Mouse (Mus musculus): ENCODE data around the gene Scfd2. TPM values are rescaled to one million over a fixed set of nuclear protein-coding genes. Genes with fewer than 3 reads are reported as not detected.

Gene Scfd2
- polyA plus RNA-seq, 1 experiment: 10.5 TPM

DNA sequence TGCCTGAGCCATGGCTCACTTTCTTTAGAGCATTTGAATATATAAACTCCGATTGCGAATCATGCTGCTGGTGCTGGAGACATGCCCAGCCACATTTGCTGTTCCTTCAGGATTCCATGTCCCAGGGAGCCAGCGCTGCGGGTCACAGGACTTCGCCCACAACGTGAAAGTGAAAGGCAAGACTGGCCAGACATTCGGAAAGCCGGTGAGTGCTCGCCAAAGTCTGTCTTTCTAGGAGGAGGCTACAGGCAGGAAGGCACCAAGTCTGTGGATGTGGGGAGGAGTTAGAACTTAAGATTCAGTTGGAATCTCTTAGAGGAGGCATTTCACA is 341.4 kb downstream of the Scfd2 start:
- Histone ChIP-seq H3K27ac (ENCODE audit: insufficient read depth, low read depth, low read length) (no peak overlapping the region), H3K4me1 (ENCODE audit: control insufficient read depth, insufficient read depth, low read length) (no peaks in the 10 kb centered on the region; the same call in 1 of the 2 replicates), H3K4me3 (ENCODE audit: insufficient read depth, low read length) (no peak overlapping the region)
- no peak for TF ChIP-seq POLR2A (IDR thresholded peaks at IDR 0.05; ENCODE audit: borderline replicate concordance, low read depth, low read length)
- TF ChIP-seq CTCF (IDR thresholded peaks at IDR 0.05; ENCODE audit: low read depth, low read length): no peak

DNA sequence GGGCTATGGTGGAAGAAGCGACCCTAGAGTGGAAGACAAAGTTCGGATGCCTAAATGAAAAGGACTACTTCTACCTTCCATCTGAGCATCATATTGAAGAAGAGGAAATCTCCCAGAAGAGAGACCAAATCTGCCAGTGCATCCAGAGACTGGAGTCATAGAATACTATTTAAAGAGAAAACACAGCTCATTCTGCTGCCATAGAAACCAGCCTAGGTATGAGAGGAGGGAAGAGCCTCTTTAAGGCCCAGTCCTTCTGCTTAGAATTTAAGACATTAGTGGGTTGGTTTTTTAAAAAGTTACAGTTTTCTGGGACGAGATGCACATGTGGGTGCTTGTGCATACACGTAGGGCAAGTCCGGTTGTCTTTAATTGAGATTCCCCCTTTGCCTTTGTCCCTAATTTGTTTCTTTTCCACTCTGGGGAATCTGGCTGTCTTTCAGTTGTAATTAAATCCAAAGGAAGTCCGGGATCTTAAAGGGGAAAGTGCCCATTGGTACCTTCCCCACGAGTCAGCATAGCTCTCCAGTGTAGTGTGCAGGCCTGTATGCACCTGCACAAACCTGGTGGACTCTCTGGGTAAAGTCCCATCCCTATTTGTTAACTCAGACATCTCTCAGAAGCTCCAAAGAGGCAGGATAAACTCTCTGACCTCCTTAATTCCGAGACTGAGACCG is 341.9 kb downstream of the Scfd2 start:
- no peak overlapping the region for H3K4me3 ChIP-seq (ENCODE audit: insufficient read depth, low read length)
- no peaks in the 10 kb centered on the region; the same call in 1 of the 2 replicates for H3K4me1 ChIP-seq (ENCODE audit: control insufficient read depth, insufficient read depth, low read length)
- H3K27ac ChIP-seq (ENCODE audit: insufficient read depth, low read depth, low read length): no peak overlapping the region
- TF ChIP-seq POLR2A (IDR thresholded peaks at IDR 0.05; ENCODE audit: borderline replicate concordance, low read depth, low read length): no peak
- TF ChIP-seq CTCF (IDR thresholded peaks at IDR 0.05; ENCODE audit: low read depth, low read length): no peak

DNA sequence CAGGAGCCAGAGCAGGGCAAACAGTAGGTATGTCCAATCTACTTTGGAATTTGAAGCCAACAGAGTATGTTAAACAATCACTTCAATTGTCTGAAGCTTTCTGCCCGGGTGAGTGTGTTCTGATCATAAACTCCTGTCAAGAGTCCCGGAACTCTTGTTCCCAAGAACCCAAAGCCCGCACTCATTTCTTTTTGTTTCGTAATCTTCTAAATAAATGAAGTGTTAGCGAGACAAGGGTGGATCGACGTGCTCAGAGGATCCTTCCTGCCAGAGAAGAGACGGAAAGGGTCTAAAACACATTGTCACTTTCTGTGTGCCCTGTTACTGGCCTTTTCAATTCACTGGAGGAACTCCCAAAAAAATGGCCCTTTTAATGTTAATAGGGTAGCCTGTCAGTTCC is 342.7 kb downstream of the Scfd2 start:
- Histone ChIP-seq H3K27ac (ENCODE audit: insufficient read depth, low read depth, low read length) (no peak overlapping the region), H3K4me3 (ENCODE audit: insufficient read depth, low read length) (no peak overlapping the region), H3K4me1 (ENCODE audit: control insufficient read depth, insufficient read depth, low read length) (no peaks in the 10 kb centered on the region)
- no peak for TF ChIP-seq POLR2A (IDR thresholded peaks at IDR 0.05; ENCODE audit: borderline replicate concordance, low read depth, low read length)
- no peak for TF ChIP-seq CTCF (IDR thresholded peaks at IDR 0.05; ENCODE audit: low read depth, low read length)

DNA sequence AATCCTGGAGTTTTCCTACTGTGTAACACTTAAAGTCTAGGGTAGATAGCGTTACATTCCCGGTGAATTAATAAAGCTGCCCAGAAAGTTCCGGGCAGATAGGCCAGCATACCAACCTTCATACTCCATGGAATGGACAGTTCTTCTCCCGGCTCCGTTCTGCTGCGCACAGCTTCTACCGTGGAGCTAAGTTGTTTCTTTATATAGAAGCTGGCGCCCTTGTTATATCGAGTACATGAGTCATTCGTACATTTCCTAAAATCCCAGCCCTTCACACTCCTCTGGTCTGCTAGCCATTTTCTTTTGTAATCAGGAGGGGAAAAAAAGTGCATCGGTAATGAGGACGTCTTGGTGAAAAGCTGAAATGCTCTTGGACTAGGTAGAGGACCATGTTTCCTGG is 343.5 kb downstream of the Scfd2 start:
- H3K4me3 ChIP-seq (ENCODE audit: insufficient read depth, low read length): no peak overlapping the region
- H3K4me1 ChIP-seq (ENCODE audit: control insufficient read depth, insufficient read depth, low read length): no peaks in the 10 kb centered on the region
- TF ChIP-seq POLR2A (IDR thresholded peaks at IDR 0.05; ENCODE audit: borderline replicate concordance, low read depth, low read length) (no peak), CTCF (IDR thresholded peaks at IDR 0.05; ENCODE audit: low read depth, low read length) (no peak)
- H3K27ac ChIP-seq (ENCODE audit: insufficient read depth, low read depth, low read length): no peak overlapping the region

DNA sequence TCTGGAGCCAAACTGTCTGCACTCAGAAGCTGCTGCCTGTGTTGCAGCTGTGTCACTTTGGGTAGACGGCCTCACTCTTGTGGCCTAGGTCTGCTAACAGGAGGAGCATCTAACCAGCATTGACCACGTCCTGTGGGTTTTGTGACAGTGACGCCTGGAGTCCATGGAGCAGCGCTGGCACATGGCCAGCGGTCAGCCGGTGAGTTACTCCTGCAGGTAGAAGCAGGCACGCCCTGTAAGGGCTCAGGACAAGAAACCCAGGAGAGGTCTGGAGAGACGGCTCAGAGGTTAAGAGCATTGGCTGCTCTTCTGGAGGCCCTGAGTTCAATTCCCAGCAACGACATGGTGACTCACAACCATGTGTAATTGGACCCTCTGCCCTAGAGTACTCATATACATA is 347.0 kb downstream of the Scfd2 start:
- Histone ChIP-seq H3K4me3 (ENCODE audit: insufficient read depth, low read length) (no peak overlapping the region), H3K4me1 (ENCODE audit: control insufficient read depth, insufficient read depth, low read length) (no peaks in the 10 kb centered on the region), H3K27ac (ENCODE audit: insufficient read depth, low read depth, low read length) (no peak overlapping the region)
- TF ChIP-seq POLR2A (IDR thresholded peaks at IDR 0.05; ENCODE audit: borderline replicate concordance, low read depth, low read length): no peak
- TF ChIP-seq CTCF (IDR thresholded peaks at IDR 0.05; ENCODE audit: low read depth, low read length): no peak

DNA sequence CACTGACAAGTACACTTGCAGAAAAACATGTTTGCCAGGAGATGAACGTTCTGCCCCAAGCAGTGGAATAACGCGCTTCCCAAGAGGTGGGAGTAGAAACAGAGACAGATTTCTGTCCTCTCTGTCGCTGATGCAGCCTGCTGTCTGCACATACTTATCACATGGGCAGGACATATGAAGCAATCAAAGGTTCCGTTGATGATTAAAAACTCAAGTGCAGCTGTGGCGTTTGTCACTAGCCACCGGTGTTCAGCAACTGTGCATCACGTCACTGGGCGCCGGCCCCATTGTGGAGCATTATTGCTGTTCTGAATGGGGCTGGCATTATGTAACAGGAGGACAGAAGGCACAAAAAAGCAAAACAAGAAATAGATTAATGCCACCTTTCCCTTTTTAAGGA is 348.4 kb downstream of the Scfd2 start:
- H3K27ac ChIP-seq (ENCODE audit: insufficient read depth, low read depth, low read length): no peak overlapping the region
- TF ChIP-seq CTCF (IDR thresholded peaks at IDR 0.05; ENCODE audit: low read depth, low read length) (no peak), POLR2A (IDR thresholded peaks at IDR 0.05; ENCODE audit: borderline replicate concordance, low read depth, low read length) (no peak)
- no peaks in the 10 kb centered on the region for H3K4me1 ChIP-seq (ENCODE audit: control insufficient read depth, insufficient read depth, low read length)
- H3K4me3 ChIP-seq (ENCODE audit: insufficient read depth, low read length): no peak overlapping the region

DNA sequence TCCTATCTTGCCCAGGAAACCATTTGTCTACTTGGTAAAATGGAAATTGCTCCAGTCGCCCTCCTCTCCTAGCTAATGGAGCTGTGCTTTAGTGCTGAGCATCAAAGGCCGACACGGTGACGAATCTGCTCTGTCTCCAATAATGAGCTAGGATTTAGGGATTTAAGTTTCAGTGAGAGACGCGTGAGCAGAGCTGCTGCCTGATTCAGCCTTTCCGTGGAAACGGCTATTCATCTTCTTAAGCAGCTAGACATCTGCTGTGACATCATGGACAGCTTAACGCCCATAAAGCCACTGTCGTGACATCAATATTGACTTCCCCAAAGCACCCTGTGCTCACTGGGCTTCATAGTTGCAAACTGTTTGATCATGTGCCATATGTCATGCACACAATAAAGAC is 351.3 kb downstream of the Scfd2 start:
- no peak for TF ChIP-seq CTCF (IDR thresholded peaks at IDR 0.05; ENCODE audit: low read depth, low read length)
- no peak for TF ChIP-seq POLR2A (IDR thresholded peaks at IDR 0.05; ENCODE audit: borderline replicate concordance, low read depth, low read length)
- no peak overlapping the region for H3K4me3 ChIP-seq (ENCODE audit: insufficient read depth, low read length)
- H3K4me1 ChIP-seq (ENCODE audit: control insufficient read depth, insufficient read depth, low read length): no peaks in the 10 kb centered on the region
- no peak overlapping the region for H3K27ac ChIP-seq (ENCODE audit: insufficient read depth, low read depth, low read length)

DNA sequence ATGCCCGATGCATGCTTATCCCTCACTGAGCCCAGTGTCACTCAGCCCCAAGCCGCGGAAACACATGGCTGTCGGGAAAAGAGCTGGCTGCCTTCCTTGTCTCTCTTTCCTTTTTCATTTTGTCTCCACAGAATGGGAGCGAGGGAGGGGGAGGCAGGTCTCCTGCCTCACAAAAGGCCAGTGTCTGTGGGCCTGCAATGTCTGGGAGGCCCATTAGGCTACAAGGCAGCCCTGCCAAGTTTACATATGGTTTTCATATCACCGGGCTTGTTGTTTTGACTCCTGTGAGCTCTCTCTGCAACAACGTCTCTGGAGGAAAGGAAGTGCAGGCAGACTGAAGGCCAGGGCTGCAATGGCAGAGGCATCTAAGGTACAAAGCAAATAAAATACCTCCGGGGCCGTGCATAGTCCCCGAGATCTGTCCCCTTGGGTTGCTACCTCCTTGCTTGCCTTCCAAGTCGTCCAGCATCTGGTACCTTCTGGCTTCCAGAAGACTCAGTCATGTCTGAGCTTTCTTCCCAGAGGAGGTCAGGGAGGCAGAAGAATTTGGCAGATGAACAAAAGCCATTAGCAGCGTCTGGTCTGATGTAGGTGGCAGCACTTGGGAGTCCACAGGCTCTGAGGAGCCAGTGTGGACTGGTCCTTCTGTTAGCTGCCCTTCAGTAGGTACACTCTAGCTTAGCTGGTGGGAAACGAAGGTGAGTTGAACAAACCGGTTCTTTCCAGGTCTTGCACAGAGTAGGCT is 355.9 kb downstream of the Scfd2 start:
- Histone ChIP-seq H3K27ac (ENCODE audit: insufficient read depth, low read depth, low read length) (no peak overlapping the region), H3K4me1 (ENCODE audit: control insufficient read depth, insufficient read depth, low read length) (no peaks in the 10 kb centered on the region)
- TF ChIP-seq POLR2A (IDR thresholded peaks at IDR 0.05; ENCODE audit: borderline replicate concordance, low read depth, low read length) (no peak), CTCF (IDR thresholded peaks at IDR 0.05; ENCODE audit: low read depth, low read length) (no peak)

DNA sequence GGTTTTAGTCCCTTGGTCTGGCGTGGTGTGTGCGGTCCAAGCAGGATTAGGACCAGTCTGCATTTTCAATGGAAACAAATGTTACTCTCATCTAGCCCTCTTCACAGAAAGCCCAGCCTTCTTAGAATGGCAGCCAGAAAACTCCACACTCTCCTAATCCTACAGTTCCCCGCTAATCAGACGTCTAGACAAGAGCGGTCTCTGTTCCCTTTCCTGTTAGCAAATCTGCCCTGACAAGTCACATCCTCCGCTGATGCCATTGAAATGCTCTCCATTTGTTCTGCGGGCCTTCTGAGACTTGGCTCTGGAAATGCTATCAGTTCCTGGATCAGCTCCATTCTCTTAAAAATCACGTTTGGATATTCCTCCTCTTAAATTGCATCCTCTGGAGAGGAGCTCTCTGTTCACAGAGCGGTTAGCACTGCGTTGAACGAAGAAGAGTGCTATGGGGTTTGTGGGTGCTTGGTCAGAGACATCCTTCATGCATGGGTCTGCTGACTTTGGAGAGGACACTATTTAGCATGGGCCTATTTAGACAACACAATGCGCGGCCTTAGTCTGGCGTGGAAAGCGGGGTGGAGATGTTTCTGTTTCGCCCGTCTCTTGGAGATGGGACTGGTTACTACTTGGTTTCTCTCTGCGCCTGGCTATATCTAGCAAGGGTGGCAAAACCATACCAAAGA is 358.3 kb downstream of the Scfd2 start:
- TF ChIP-seq POLR2A (IDR thresholded peaks at IDR 0.05; ENCODE audit: borderline replicate concordance, low read depth, low read length) (no peak), CTCF (IDR thresholded peaks at IDR 0.05; ENCODE audit: low read depth, low read length) (no peak)
- Histone ChIP-seq H3K27ac (ENCODE audit: insufficient read depth, low read depth, low read length) (no peak overlapping the region), H3K4me1 (ENCODE audit: control insufficient read depth, insufficient read depth, low read length) (no peaks in the 10 kb centered on the region), H3K4me3 (ENCODE audit: insufficient read depth, low read length) (no peak overlapping the region)

More for the DNA sequence above, 355.9 kb downstream of the Scfd2 start:
- no peak overlapping the region for H3K4me3 ChIP-seq (ENCODE audit: insufficient read depth, low read length)

DNA sequence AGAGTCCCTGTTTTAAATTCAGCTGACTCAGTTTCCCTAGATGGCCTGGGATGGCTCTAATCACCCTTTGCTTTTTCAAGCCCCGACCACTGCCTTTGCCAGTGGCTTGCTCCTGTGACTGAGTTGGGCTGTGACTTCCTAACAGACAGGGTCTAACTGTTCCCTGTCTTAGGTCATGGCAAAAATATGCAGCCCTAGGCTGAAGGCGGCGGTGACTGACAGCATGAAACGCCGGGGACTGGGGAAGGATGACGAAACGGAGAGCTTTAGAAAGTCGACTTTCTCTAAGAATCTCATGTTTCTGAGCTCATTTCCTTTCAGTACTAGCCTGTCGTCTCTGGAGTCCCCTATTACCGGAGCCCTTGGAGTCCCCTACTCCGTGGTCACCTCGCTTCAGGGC is 359.4 kb downstream of the Scfd2 start:
- Histone ChIP-seq H3K4me1 (ENCODE audit: control insufficient read depth, insufficient read depth, low read length) (no peaks in the 10 kb centered on the region), H3K27ac (ENCODE audit: insufficient read depth, low read depth, low read length) (no peak overlapping the region), H3K4me3 (ENCODE audit: insufficient read depth, low read length) (no peak overlapping the region)
- TF ChIP-seq POLR2A (IDR thresholded peaks at IDR 0.05; ENCODE audit: borderline replicate concordance, low read depth, low read length) (no peak), CTCF (IDR thresholded peaks at IDR 0.05; ENCODE audit: low read depth, low read length) (no peak)
